In the genomic region with DNA sequence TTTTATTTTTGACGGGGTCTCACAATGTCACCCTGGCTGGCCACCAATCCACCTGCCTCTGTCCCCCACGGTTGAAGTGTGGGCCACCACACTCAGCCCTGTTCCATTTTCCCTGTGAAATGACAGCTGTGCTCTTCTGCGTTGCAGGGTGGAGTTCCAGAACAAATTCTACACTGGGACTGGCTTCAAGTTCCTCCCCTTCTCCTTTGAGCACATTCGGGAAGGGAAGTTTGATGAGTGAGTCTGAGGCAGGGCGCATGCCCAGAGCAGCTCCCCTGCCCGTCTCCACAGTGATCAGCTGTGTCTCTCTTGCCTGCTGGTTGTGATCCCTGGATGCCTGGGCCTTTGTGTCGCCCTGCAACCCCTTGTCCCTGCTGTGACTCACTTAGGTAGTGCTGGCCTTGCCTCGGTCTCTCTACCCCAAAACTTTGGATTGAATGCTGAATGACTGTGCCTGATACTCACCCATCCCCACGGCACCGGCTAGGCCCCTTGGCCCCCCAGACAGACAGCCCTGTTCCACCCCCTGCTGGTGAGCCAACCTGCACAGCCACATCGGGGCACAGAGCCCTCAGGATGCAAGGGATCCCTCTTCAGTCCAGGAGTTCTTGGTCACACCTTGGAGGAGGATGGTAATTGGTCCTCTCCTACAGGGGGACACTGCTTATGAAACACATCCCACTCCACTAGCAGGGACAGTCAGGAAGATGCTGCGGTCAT, we compare ENCODE assay signal across 8 mouse cellular contexts. TPM values are rescaled to one million over a fixed set of nuclear protein-coding genes. Genes with fewer than 3 reads are reported as not detected.
DNase-seq lines count a peak whose midpoint lies in the region; ATAC-seq lines count a peak whose summit lies in the region.

No protein-coding gene starts in this region.

- H3K27ac ChIP-seq in kidney, embryonic 16.5 days (ENCODE audit: low read length) = peak overlapping the region; percentile 93; the same call in 1 of the 2 replicates

- H3K9me3 ChIP-seq in kidney, embryonic 16.5 days (ENCODE audit: low read length) = no peaks in the 10 kb centered on the region

- intact Hi-C loops in gastrocnemius, postnatal 36 days (cut with DNase I) = loop anchor here (10.0 kb wide), 1 partner anchor 318 kb away; no protein-coding TSS in a partner anchor

- H3K9ac ChIP-seq in kidney, embryonic 16.5 days (replicated peaks; ENCODE audit: low read length) = no peak overlapping the region

- 82% methylated on average over 12 of the region's 12 CpGs for WGBS in kidney, embryonic 16.5 days

- no peak for DNase-seq in frontal cortex, postnatal 14 days (ENCODE audit: low spot score in 2 of 2)
- DNase-seq in ES-CJ7 (ENCODE audit: low read depth, low spot score) = peak; percentile 2
- DNase-seq in gastrocnemius, postnatal 36 days = peak; percentile 49 to 61
- peak; percentile 79 for DNase-seq in lung, postnatal 36 days
- no peak for DNase-seq in natural killer cell, adult 2 months (ENCODE audit: low spot score in 2 of 2)
- no peak for DNase-seq in spleen, adult 12 weeks (ENCODE audit: low spot score)

- H3K36me3 ChIP-seq in kidney, embryonic 16.5 days (ENCODE audit: insufficient read depth, low read length) = no peaks in the 10 kb centered on the region

- no peak overlapping the region for H3K4me2 ChIP-seq in kidney, embryonic 16.5 days (replicated peaks; ENCODE audit: low read depth, low read length)

- peaks cover 55% of the 10 kb centered on the region for H3K4me1 ChIP-seq in kidney, embryonic 16.5 days (ENCODE audit: insufficient read depth, low read length)

- H3K4me3 ChIP-seq in kidney, embryonic 16.5 days (ENCODE audit: low read length) = no peak overlapping the region

- ATAC-seq in frontal cortex, adult (ENCODE audit: low TSS enrichment) = peak; percentile 27; the same call in 1 of the 2 replicates
- no peak for ATAC-seq in kidney, embryonic 16.5 days (ENCODE audit: low FRiP score, low TSS enrichment)

- H3K27me3 ChIP-seq in kidney, embryonic 16.5 days (ENCODE audit: insufficient read depth, low read length) = no peaks in the 10 kb centered on the region

RNA-seq across cellular contexts. Expression of gene Naglu, which starts 7.5 kb away (rescaled TPM):
- 1 to 10 TPM; 3.2 to 3.5 TPM for total RNA-seq in gastrocnemius, postnatal 36 days (2021)
- polyA plus RNA-seq in kidney, embryonic 16.5 days (2015; fragmentation: Nextera tagmentation; extraction: Ambion mirVana) = 18.6 and 23.0 TPM in 2 replicates

RNA-seq across cellular contexts. Expression of gene Hsd17b1, which starts 15.9 kb away (rescaled TPM):
- not detected for total RNA-seq in gastrocnemius, postnatal 36 days (2021)
- 0.77 TPM in 1 of 2 replicates, not detected in the other for polyA plus RNA-seq in kidney, embryonic 16.5 days (2015; fragmentation: Nextera tagmentation; extraction: Ambion mirVana)

RNA-seq across cellular contexts. Expression of gene Coasy, which starts 20.0 kb away (rescaled TPM):
- total RNA-seq in gastrocnemius, postnatal 36 days (2021) = 1 to 10 TPM; 8.0 to 8.9 TPM
- polyA plus RNA-seq in kidney, embryonic 16.5 days (2015; fragmentation: Nextera tagmentation; extraction: Ambion mirVana) = 54.3 and 57.9 TPM in 2 replicates

RNA-seq across cellular contexts. Expression of gene Mlx, which starts 24.8 kb away (rescaled TPM):
- 10 to 100 TPM in 1 of 2 experiments, 1 to 10 TPM in 1; 8.8 to 12.4 TPM for total RNA-seq in gastrocnemius, postnatal 36 days (2021)
- polyA plus RNA-seq in kidney, embryonic 16.5 days (2015; fragmentation: Nextera tagmentation; extraction: Ambion mirVana) = 51.9 and 58.9 TPM in 2 replicates

RNA-seq across cellular contexts. Expression of gene Psmc3ip, which starts 32.9 kb away (rescaled TPM):
- 1 to 10 TPM; 1.6 to 2.1 TPM for total RNA-seq in gastrocnemius, postnatal 36 days (2021)
- polyA plus RNA-seq in kidney, embryonic 16.5 days (2015; fragmentation: Nextera tagmentation; extraction: Ambion mirVana) = 40.0 and 40.1 TPM in 2 replicates

Comparison
In these comparisons a context has a peak if more than half of its experiments do, and no peak if none do; other contexts are left out.
1. DNase-seq: peak in ES-CJ7 (single experiment), gastrocnemius, postnatal 36 days (2 of 2) and lung, postnatal 36 days (single experiment); none in frontal cortex, postnatal 14 days (0 of 2), natural killer cell, adult 2 months (0 of 2) and spleen, adult 12 weeks (single experiment).